Mouse (Mus musculus): ENCODE measurements at regions not wholly inside any gene's neighbourhood (a gene's known extent, or its start where the extent isn't known, plus 50 kb on each side); places are given as distances from the start of the nearest gene placed in this dataset.

GRCm38 (mm10) chr2:149467801-149468200 lies 62.9 kb downstream of the Cst10 start:
- no peaks in the 10 kb centered on the region for H3K27me3 ChIP-seq (ENCODE audit: control insufficient read depth, insufficient read depth, low read length, poor library complexity, severe bottlenecking)
- no peak for TF ChIP-seq CTCF (IDR thresholded peaks at IDR 0.05; ENCODE audit: low read depth, low read length)
- TF ChIP-seq EP300 (IDR thresholded peaks at IDR 0.05; ENCODE audit: insufficient read depth, low read depth, low read length): no peak
- TF ChIP-seq POLR2A (IDR thresholded peaks at IDR 0.05; ENCODE audit: insufficient read depth, low read length): no peak
- no peaks in the 10 kb centered on the region for H3K4me1 ChIP-seq (ENCODE audit: control insufficient read depth, insufficient read depth, low read length)
- H3K9ac ChIP-seq (ENCODE audit: low read depth, poor library complexity, severe bottlenecking): no peak overlapping the region
- H3K27ac ChIP-seq (ENCODE audit: insufficient read depth, low read length): no peak overlapping the region
- H3K36me3 ChIP-seq (ENCODE audit: control insufficient read depth, insufficient read depth, low read length, poor library complexity, severe bottlenecking): no peaks in the 10 kb centered on the region
- H3K9me3 ChIP-seq (replicated peaks; ENCODE audit: control insufficient read depth, insufficient read depth, low read length, poor library complexity, severe bottlenecking): no peaks in the 10 kb centered on the region
- H3K4me3 ChIP-seq (ENCODE audit: low read depth, low read length): no peak overlapping the region

DNA sequence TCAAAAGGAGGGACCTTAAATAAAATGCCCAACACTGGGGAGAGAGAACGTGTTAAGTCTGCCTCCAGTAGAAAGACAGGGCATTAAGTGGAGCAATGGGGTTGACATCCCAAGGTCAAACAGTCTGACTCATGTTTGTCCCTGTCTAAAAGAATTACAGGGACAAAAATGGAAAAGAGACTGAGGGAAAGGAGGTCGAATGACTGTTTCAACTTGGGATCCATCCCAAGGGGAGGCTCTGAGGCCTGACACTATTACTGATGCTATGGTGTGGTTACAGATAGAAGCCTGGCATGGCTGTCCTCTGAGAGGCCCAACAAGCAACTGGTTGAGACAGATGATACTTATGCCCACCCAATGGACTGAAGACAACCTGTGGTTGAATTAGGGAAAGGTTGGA lies 67.6 kb downstream of the Cst10 start:
- Histone ChIP-seq H3K4me3 (ENCODE audit: low read depth, low read length) (no peak overlapping the region), H3K9me3 (replicated peaks; ENCODE audit: control insufficient read depth, insufficient read depth, low read length, poor library complexity, severe bottlenecking) (no peaks in the 10 kb centered on the region), H3K36me3 (ENCODE audit: control insufficient read depth, insufficient read depth, low read length, poor library complexity, severe bottlenecking) (no peaks in the 10 kb centered on the region), H3K27me3 (ENCODE audit: control insufficient read depth, insufficient read depth, low read length, poor library complexity, severe bottlenecking) (no peaks in the 10 kb centered on the region), H3K9ac (ENCODE audit: low read depth, poor library complexity, severe bottlenecking) (no peak overlapping the region), H3K27ac (ENCODE audit: insufficient read depth, low read length) (no peak overlapping the region), H3K4me1 (ENCODE audit: control insufficient read depth, insufficient read depth, low read length) (no peaks in the 10 kb centered on the region)
- no peak for TF ChIP-seq CTCF (IDR thresholded peaks at IDR 0.05; ENCODE audit: low read depth, low read length)

- H3K4me3 ChIP-seq (ENCODE audit: low read depth, low read length): no peak overlapping the region
- TF ChIP-seq POLR2A (IDR thresholded peaks at IDR 0.05; ENCODE audit: insufficient read depth, low read length) (no peak), EP300 (IDR thresholded peaks at IDR 0.05; ENCODE audit: insufficient read depth, low read depth, low read length) (no peak), CTCF (IDR thresholded peaks at IDR 0.05; ENCODE audit: low read depth, low read length) (no peak)
- H3K9me3 ChIP-seq (replicated peaks; ENCODE audit: control insufficient read depth, insufficient read depth, low read length, poor library complexity, severe bottlenecking): no peaks in the 10 kb centered on the region; the same call in 1 of the 2 replicates
- H3K27ac ChIP-seq (ENCODE audit: insufficient read depth, low read length): no peak overlapping the region
- no peaks in the 10 kb centered on the region for H3K4me1 ChIP-seq (ENCODE audit: control insufficient read depth, insufficient read depth, low read length)
- H3K9ac ChIP-seq (ENCODE audit: low read depth, poor library complexity, severe bottlenecking): no peak overlapping the region
- peaks cover 1% of the 10 kb centered on the region; the same call in 1 of the 2 replicates for H3K27me3 ChIP-seq (ENCODE audit: control insufficient read depth, insufficient read depth, low read length, poor library complexity, severe bottlenecking)
- H3K36me3 ChIP-seq (ENCODE audit: control insufficient read depth, insufficient read depth, low read length, poor library complexity, severe bottlenecking): no peaks in the 10 kb centered on the region
Observed at GRCm38 (mm10) chr2:149493280-149493988, 88.6 kb downstream of the Cst10 start.

- no peak for TF ChIP-seq POLR2A (IDR thresholded peaks at IDR 0.05; ENCODE audit: insufficient read depth, low read length)
- TF ChIP-seq CTCF (IDR thresholded peaks at IDR 0.05; ENCODE audit: low read depth, low read length): no peak
- no peak for TF ChIP-seq EP300 (IDR thresholded peaks at IDR 0.05; ENCODE audit: insufficient read depth, low read depth, low read length)
- Histone ChIP-seq H3K27me3 (ENCODE audit: control insufficient read depth, insufficient read depth, low read length, poor library complexity, severe bottlenecking) (no peaks in the 10 kb centered on the region), H3K4me1 (ENCODE audit: control insufficient read depth, insufficient read depth, low read length) (no peaks in the 10 kb centered on the region), H3K36me3 (ENCODE audit: control insufficient read depth, insufficient read depth, low read length, poor library complexity, severe bottlenecking) (no peaks in the 10 kb centered on the region), H3K27ac (ENCODE audit: insufficient read depth, low read length) (no peak overlapping the region), H3K9ac (ENCODE audit: low read depth, poor library complexity, severe bottlenecking) (no peak overlapping the region), H3K9me3 (replicated peaks; ENCODE audit: control insufficient read depth, insufficient read depth, low read length, poor library complexity, severe bottlenecking) (no peaks in the 10 kb centered on the region), H3K4me3 (ENCODE audit: low read depth, low read length) (no peak overlapping the region)
Observed at GRCm38 (mm10) chr2:149512870-149513269, 108.0 kb downstream of the Cst10 start.

- H3K9me3 ChIP-seq (replicated peaks; ENCODE audit: control insufficient read depth, insufficient read depth, low read length, poor library complexity, severe bottlenecking): no peaks in the 10 kb centered on the region
- H3K4me3 ChIP-seq (ENCODE audit: low read depth, low read length): no peak overlapping the region
- H3K4me1 ChIP-seq (ENCODE audit: control insufficient read depth, insufficient read depth, low read length): no peaks in the 10 kb centered on the region
- H3K27ac ChIP-seq (ENCODE audit: insufficient read depth, low read length): no peak overlapping the region
- no peak overlapping the region for H3K9ac ChIP-seq (ENCODE audit: low read depth, poor library complexity, severe bottlenecking)
- no peak for TF ChIP-seq EP300 (IDR thresholded peaks at IDR 0.05; ENCODE audit: insufficient read depth, low read depth, low read length)
- no peak for TF ChIP-seq POLR2A (IDR thresholded peaks at IDR 0.05; ENCODE audit: insufficient read depth, low read length)
- no peak for TF ChIP-seq CTCF (IDR thresholded peaks at IDR 0.05; ENCODE audit: low read depth, low read length)
- H3K27me3 ChIP-seq (ENCODE audit: control insufficient read depth, insufficient read depth, low read length, poor library complexity, severe bottlenecking): no peaks in the 10 kb centered on the region
- no peaks in the 10 kb centered on the region for H3K36me3 ChIP-seq (ENCODE audit: control insufficient read depth, insufficient read depth, low read length, poor library complexity, severe bottlenecking)
Observed at GRCm38 (mm10) chr2:149524424-149524823, 119.6 kb downstream of the Cst10 start.

DNA sequence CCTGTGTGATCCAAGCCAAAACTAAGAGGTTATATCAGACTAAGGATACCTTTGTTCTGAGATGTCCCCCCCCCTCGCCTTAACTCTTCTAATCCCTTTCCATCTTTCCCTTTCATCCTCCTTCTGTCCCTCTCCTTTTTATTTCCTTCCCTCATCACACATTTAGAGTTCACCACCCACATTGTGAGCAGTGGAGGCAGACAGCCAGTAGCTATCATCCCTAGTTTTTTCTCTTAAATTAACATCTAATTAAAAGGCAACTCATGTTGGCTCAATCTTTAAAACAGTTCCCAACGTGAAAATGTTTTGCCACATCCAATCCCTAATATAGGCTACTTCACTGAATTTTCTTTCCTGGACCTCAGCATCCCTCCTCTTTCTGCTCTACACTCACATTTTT lies 138.0 kb downstream of the Cst10 start:
- H3K4me3 ChIP-seq (ENCODE audit: low read depth, low read length): no peak overlapping the region
- H3K27me3 ChIP-seq (ENCODE audit: control insufficient read depth, insufficient read depth, low read length, poor library complexity, severe bottlenecking): no peaks in the 10 kb centered on the region
- no peaks in the 10 kb centered on the region for H3K36me3 ChIP-seq (ENCODE audit: control insufficient read depth, insufficient read depth, low read length, poor library complexity, severe bottlenecking)
- H3K4me1 ChIP-seq (ENCODE audit: control insufficient read depth, insufficient read depth, low read length): no peaks in the 10 kb centered on the region
- no peaks in the 10 kb centered on the region for H3K9me3 ChIP-seq (replicated peaks; ENCODE audit: control insufficient read depth, insufficient read depth, low read length, poor library complexity, severe bottlenecking)
- H3K27ac ChIP-seq (ENCODE audit: insufficient read depth, low read length): no peak overlapping the region
- H3K9ac ChIP-seq (ENCODE audit: low read depth, poor library complexity, severe bottlenecking): no peak overlapping the region
- TF ChIP-seq EP300 (IDR thresholded peaks at IDR 0.05; ENCODE audit: insufficient read depth, low read depth, low read length): no peak
- no peak for TF ChIP-seq POLR2A (IDR thresholded peaks at IDR 0.05; ENCODE audit: insufficient read depth, low read length)
- no peak for TF ChIP-seq CTCF (IDR thresholded peaks at IDR 0.05; ENCODE audit: low read depth, low read length)
